Mouse (Mus musculus) layer of hippocampus, adult 18-20 months (tissue): ENCODE results near the gene Sirt2. TPM values are rescaled to one million over a fixed set of nuclear protein-coding genes. Genes with fewer than 3 reads are reported as not detected.

Experiments used
- DNase-seq, 2 experiments: peaks; one replicate each; pipeline ENCODE4 v3.0.0; 2022; ENCODE audit warnings: low spot score in 2 of 2
- long read RNA-seq: library from polyadenylated mRNA; stranded (forward); transcript quantifications from one replicate; pipeline ENCODE4 v2.0.0, GENCODE M21; 2021
- total RNA-seq, 2 experiments: library from RNA; stranded (reverse); gene quantifications; 2 replicates each; pipeline ENCODE4 v1.2.3; 2021

Sirt2 gene
- total RNA-seq: 100 to 1,000 TPM; 125 to 129 TPM
- long read RNA-seq, transcript Sirt2-201 (16 exons, 1,843 nt): minor isoform, 23 of 142 reads
- long read RNA-seq, transcript Sirt2-202 (15 exons, 1,828 nt): major isoform, 97 of 142 reads
- long read RNA-seq, partial matches to known transcripts: 9 of 142 reads
- long read RNA-seq, other reads (novel, unspliced or antisense): 11 of 142 reads

DNA sequence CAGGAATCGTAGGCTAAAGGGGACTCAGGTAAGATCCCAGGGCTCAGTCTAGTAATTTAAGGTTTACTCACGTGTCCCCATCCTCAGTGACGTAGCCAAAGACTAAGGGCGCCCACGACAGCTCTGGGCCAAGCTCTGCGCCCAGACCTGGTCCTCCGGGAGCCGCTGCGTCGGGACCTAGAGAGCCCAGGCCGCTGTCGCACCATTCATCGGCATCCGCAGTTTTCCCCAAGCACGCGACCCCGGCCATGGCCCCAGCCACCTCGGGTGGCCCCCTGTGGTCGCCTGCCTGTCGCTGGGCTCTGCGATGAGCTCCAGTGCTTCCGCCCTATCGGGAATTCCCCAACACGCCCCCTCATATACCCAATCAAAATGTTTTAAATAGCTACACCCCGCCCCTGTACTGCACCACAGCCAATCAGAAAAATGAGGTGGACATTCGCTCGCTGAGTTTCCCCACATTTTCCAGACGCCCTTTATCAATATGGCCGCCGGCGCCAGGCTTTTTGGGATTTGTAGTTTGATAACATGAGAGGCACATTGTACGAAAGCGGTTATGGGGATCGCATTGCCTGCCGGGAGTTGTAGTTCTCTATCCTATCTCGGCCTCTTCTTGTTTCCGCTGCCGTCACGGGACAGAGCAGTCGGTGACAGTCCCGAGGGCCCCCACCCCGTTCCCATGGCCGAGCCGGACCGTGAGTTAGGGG, at the start of gene Sirt2:
TSS of gene Sirt2 (plus strand) at position 563 of the 707 bp plus-strand sequence.
- peak; percentile 98 to 100 for DNase-seq

DNA sequence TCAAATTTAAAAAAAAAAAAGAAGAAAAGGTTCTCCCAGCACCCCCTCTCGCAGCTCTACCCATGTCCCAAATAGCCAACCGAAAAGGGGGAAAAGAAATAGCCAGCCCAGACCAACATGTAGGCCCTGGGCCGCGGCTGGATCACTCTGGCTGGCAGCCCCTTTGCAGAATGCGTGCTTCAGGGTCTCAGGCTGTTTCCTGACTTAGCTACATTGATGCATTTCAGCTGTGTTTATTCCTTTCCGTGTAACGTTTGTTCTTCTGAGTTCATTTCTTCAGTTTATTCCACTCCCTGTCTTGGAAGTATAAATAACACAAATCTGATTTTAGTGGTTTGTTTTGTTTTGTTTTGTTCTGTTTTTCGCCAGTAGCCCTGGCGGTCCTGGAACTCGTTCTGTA, 48.8 kb upstream of the Sirt2 start:
- no peak for DNase-seq

DNA sequence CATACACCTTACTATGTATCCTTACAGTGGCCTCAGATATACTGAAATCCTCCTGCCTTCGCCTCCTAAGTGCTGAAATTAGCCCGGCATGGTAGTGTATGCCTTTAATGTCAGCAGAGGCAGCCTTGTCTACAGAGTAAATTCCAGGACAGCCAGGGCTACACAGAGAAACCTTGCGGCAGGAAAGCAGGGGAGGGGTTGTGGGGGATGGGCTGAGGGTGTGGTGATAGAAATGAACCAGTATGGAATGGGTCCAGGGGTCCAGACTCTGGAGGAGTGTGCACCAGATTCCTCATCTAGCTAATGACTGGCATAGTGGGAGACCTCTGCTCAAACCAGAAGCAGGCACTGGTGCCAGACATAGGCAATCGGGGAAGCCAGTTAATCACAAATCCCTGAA, 47.4 kb upstream of the Sirt2 start:
- DNase-seq: no peak

DNA sequence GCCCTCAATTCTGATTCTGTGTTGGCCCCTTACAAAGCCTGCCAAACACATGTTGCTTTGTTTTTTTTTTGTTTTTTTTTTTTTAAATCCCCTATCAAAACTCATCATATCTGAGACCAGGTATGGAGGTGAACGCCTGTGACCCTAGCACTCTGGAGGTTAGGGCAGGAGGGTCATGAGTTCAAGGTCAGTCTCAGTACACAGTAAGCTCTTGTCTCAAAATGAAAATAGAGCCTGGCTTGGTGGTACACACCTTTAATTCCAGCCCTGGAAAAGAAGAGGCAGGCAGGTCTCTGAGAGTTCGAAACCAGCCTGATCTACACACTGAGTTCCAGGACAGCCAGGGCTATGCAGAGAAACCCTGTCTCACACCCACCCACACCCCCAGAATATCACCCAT, 46.9 kb upstream of the Sirt2 start:
- DNase-seq: no peak

GRCm38 (mm10) chr7:28720753-28721537, 45.6 kb upstream of the Sirt2 start:
- DNase-seq: no peak

DNA sequence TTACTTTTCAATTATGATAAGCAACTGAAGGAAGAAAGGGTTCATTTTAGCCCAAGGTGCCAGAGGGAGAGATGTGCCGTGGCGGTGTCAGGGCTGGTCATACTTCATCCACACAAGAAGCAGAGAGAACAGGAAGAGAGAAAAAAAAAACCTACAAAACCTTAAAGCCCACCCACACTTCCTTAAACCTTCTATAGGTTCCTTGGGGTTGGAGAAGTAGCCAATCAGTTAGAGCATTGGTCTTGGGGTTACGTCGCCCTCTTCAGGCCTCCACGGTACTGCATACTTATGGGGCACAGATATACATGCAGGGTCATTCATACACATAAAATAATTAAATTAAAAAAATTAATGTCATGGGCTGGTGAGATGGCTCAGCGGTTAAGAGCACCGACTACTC, 44.5 kb upstream of the Sirt2 start:
- DNase-seq: no peak

DNA sequence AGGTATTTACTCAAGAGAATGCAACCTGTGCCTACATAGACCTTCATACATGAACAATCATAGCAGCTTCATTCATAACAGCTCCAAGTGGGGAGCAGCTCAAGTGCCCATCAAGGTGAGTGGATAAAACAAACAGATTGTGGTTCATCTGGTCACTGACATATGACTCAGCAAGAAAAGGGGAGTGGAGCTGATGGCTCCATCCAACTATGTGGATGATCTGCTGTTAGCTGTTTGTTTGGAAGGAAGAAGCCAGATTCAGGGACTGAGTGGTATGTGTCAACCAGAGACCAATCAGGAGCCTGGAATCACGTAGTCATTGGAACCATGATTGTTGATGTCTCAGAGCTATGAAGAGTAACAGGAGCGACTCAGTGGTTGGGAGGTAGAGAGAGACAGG, 41.9 kb upstream of the Sirt2 start:
- DNase-seq: no peak

- DNase-seq: peak; percentile 82 to 87
These were observed 39.9 kb upstream of the Sirt2 start for GRCm38 (mm10) chr7:28726600-28726999.

GRCm38 (mm10) chr7:28727649-28728340, 38.7 kb upstream of the Sirt2 start:
- DNase-seq: peak; percentile 68 to 77

DNA sequence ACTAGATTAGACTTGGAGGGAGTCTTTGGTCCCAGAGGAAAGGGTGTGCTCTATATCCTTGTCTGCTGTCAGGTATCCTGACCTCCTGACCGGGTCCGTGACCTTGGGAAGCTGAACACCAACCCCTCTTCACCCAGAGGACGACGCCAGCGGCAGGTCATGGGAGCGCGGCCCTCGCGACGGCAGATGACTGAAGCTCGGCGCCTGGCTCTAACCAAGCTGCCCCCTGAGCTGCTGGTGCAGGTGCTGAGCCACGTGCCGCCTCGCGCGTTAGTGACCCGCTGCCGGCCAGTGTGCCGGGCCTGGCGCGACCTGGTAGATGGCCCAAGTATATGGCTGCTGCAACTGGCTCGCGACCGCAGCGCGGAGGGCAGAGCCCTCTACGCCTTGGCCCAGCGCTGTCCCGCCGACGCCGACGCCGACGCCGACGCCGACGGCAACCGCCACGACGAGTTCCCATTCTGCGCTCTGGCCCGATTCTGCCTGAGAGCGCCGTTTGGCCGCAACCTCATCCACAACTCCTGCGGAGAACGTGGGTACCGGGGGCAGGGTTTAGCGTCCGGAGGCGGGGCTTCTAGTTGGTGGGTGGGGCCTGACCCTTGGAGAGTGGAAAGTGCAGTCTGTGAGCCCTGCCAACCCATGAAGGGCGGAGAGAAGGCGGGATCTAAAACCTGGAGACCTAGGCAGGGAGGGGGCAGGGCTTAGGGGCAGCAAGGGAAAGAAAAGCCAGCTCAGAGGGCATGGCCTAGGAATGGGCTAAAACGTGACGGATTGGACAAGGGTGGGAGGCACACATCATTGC, 34.0 kb upstream of the Sirt2 start:
- DNase-seq: peak in 1 of 2 experiments; percentile 45

DNA sequence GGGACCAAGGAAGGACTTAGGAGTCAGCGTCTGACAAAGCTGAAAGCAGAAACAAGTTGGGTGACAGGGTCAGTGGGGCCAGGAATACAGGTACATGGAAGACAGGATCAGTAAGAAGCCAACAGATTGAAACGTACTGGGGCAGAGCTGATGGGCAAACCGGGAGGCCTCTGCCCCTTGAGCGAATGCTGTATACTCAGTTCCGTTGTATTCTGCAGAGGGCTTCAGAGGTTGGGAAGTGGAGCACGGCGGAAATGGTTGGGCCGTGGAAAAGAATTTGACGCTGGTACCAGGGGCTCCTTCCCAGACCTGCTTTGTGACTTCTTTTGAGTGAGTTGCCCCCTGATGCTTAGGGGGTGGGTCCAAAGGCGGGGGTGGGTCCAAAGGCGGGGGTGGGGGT, 33.3 kb upstream of the Sirt2 start:
- DNase-seq: no peak

DNA sequence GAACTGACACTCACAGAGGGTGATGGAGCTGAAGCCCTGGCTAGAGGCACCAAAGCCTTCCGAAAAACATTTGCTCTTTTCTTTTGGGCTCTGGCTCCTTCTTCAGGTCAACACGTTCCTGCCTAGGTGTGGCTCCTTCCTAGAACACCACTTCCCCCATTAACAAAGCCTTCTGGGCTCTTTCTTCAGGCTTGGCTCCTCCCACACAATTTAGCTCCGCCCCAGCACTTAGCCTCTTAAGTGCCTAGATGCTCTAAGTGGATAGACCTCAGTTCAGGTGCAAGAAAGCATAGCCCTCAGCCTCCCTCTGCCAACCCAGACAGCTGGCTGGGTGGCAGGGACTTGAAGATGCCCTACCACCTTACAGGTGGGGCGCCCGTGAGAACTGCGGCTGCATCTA, 30.8 kb upstream of the Sirt2 start:
- DNase-seq: no peak

- no peak for DNase-seq
These were observed 26.7 kb upstream of the Sirt2 start for GRCm38 (mm10) chr7:28739829-28740228.

DNA sequence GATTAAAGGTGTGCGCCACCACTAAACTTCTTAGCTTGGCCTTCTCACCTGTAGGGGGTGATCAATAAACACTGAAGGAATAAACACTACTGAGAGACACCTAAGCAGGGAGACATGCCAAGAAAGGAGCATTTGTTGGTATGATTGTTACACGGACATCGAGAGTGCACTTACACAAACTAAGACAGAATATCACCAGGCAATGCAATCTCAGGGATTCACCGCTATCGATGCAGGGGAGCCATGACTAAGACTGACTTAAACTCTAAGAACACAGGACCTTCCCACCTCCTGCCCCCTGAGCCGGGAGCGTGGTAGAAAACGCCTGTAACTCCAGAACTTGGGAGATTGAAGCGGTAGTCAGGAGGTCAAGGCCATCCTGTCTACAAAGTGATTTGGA, 25.6 kb upstream of the Sirt2 start:
- no peak for DNase-seq

DNA sequence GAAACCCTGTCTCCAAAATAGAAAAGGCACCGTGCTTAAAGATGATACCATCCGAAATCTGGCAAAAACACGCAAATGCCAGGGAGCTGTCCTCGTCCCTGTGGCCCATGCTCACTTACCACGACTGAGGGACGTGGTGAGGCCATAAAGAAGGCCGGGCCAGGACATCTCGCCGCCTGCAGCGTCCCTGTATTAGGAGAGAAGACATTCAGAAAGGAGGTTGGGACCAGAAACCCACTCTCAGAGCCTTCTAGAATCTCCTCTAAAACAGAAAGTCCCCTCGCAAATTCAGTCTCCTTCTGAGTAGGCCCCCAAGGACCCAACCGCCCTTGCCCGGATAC, 25.2 kb upstream of the Sirt2 start:
- DNase-seq: peak in 1 of 2 experiments; percentile 20

- DNase-seq: peak; percentile 96 to 99
These were observed 24.7 kb upstream of the Sirt2 start, which contains the start of the genes Mrps12 and Sars2 for GRCm38 (mm10) chr7:28741709-28742438. Gene Mrps12 (minus strand): TSS chr7:28741820. Gene Sars2 (plus strand): TSS chr7:28741992.

GRCm38 (mm10) chr7:28749935-28750334, 16.6 kb upstream of the Sirt2 start:
- DNase-seq: no peak

- DNase-seq: no peak
These were observed 10.5 kb upstream of the Sirt2 start, which contains the start of gene Ccer2 for GRCm38 (mm10) chr7:28756079-28756478. Gene Ccer2 (plus strand): TSS chr7:28756174.

GRCm38 (mm10) chr7:28758623-28759022, 7.9 kb upstream of the Sirt2 start:
- no peak for DNase-seq

DNA sequence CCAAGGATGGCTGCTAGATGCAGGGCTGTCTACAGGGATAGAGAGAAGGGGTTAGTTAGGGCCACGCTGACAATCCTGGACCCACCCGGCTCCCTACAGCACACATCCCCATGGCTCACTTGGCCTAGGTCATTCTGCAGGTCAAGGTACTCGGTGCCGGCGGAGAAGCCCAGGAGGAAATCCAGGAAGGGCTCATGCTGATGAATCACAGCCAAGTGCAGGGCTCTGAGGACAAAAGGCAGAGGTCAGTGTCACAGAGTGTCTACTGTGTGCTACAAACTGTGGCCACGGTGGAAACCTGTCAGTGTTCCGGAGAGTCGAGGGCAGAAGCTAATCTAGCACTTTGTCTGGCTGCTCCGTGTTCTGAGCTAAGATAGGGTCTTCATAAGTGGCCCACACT, 4.6 kb upstream of the Sirt2 start:
- DNase-seq: no peak
